Mouse (Mus musculus): ENCODE data around the gene Zfp770.
A peak's percentile ranks its signal among the peaks of the same experiment; 100 is the strongest.

- TF ChIP-seq CTCF (IDR thresholded peaks at IDR 0.05; ENCODE audit: low read depth) (peak; percentile 84), EP300 (optimal IDR thresholded peaks at IDR 0.05) (no peak)
Measured at GRCm38 (mm10) chr2:114145315-114145801, 55.9 kb downstream of the Zfp770 start.

All from stomach, postnatal 0 days (tissue).